Mouse (Mus musculus) megakaryocyte, embryonic 14.5 days (primary cell): Measurements from ENCODE around the gene Slc35g3.

ENCODE experiments used
- FLI1 ChIP-seq: IDR thresholded peaks from 2 replicates; pipeline ENCODE4 v1.6.1; 2012; ENCODE audit warnings: low read length, inconsistent platforms, mixed read lengths
- GATA1 ChIP-seq: IDR thresholded peaks from 3 replicates; pipeline ENCODE4 v1.6.1; 2012; ENCODE audit warnings: mixed read lengths, low read length, inconsistent platforms, borderline replicate concordance

GRCm38 (mm10) chr11:69810280-69810679, 48.5 kb upstream of the Slc35g3 start:
- TF ChIP-seq GATA1 (no peak), FLI1 (no peak)
